In the genomic region with DNA sequence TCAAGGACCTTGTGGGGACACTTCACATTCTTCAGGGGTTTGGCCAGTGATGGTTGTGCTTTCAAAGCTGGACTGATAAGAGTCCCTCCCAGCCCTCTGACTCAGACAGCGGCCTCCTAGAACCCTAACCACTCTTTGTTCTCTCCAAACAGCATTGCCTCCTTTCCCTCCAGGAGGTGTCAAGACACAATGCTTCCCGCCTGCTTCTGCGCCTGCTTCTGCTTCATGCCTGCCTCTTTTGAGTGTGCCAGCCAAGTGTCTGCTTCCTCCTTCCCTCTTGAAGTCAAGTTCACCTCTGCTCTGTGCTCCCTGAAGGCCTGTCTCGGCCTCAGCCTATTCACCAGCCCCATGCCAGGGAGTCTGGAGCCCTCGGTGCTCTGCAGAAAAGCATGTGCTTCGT, we compare ENCODE assay signal across 18 mouse cellular contexts. TPM values are rescaled to one million over a fixed set of nuclear protein-coding genes. Genes with fewer than 3 reads are reported as not detected.
DNase-seq lines count a peak whose midpoint lies in the region; ATAC-seq and TF ChIP-seq lines count a peak whose summit lies in the region.
"Had no signal": no experiment of that assay in that cellular context is flagged by ENCODE, and none has a peak within 500 bp of the region (broad histone marks: within the 10 kb centered on the region; RNA-seq: fewer than 3 reads in every experiment).

No protein-coding gene starts in this region.

- peak overlapping the region; percentile 60; the same call in 1 of the 2 replicates for H3K27ac ChIP-seq in kidney, embryonic 15.5 days
- H3K27ac ChIP-seq in limb, embryonic 15.5 days: peak overlapping the region; percentile 68; the same call in 1 of the 2 replicates
- H3K27ac ChIP-seq in thymus, adult 2 months (ENCODE audit: control insufficient read depth, insufficient read depth, low read length): no peak overlapping the region
- H3K27ac ChIP-seq: heart, adult 2 months; hindbrain, embryonic 15.5 days had no signal

- no peak for DNase-seq in kidney, postnatal 14 days
- peak; percentile 65 for DNase-seq in 3T3-L1 (ENCODE audit: low read depth, low spot score)
- no peak for DNase-seq in thymus, adult 2 months
- DNase-seq in ovary, postnatal 14 days (ENCODE audit: low spot score): no peak
- DNase-seq: adrenal gland, postnatal 14 days; cerebellum, adult 11-12 months; cerebellum, postnatal 36 days; heart, adult 2 months; heart, postnatal 10 days; left cerebral cortex, postnatal 4 days; spleen, adult 18-20 months; thymus, postnatal 36 days had no signal

- TF ChIP-seq POLR2A in thymus, adult 2 months (IDR thresholded peaks at IDR 0.05; ENCODE audit: control insufficient read depth, extremely low read depth, insufficient read depth, low read length, poor library complexity): no peak

- H3K36me3 ChIP-seq in kidney, embryonic 15.5 days: no peaks in the 10 kb centered on the region
- H3K36me3 ChIP-seq in E14TG2a.4 (ENCODE audit: insufficient read depth, low read length): no peaks in the 10 kb centered on the region
- no peaks in the 10 kb centered on the region for H3K36me3 ChIP-seq in limb, embryonic 15.5 days
- no peaks in the 10 kb centered on the region for H3K36me3 ChIP-seq in thymus, adult 2 months (ENCODE audit: control insufficient read depth, insufficient read depth, low read length)
- H3K36me3 ChIP-seq: hindbrain, embryonic 15.5 days had no signal

- no peaks in the 10 kb centered on the region for H3K27me3 ChIP-seq in kidney, embryonic 15.5 days
- H3K27me3 ChIP-seq in E14TG2a.4 (ENCODE audit: insufficient read depth, low read length): peaks cover 34% of the 10 kb centered on the region
- no peaks in the 10 kb centered on the region for H3K27me3 ChIP-seq in limb, embryonic 15.5 days
- no peaks in the 10 kb centered on the region for H3K27me3 ChIP-seq in thymus, adult 2 months (ENCODE audit: control insufficient read depth, insufficient read depth, low read length)
- H3K27me3 ChIP-seq: CH12.LX; hindbrain, embryonic 15.5 days had no signal

- H3K9me3 ChIP-seq in kidney, embryonic 15.5 days (replicated peaks): no peaks in the 10 kb centered on the region
- H3K9me3 ChIP-seq in E14TG2a.4 (ENCODE audit: low read length): no peaks in the 10 kb centered on the region
- H3K9me3 ChIP-seq in limb, embryonic 15.5 days: no peaks in the 10 kb centered on the region
- H3K9me3 ChIP-seq: hindbrain, embryonic 15.5 days; megakaryocyte, embryonic 14.5 days had no signal

- H3K9ac ChIP-seq in kidney, embryonic 15.5 days: no peak overlapping the region
- H3K9ac ChIP-seq in limb, embryonic 15.5 days: no peak overlapping the region
- H3K9ac ChIP-seq: hindbrain, embryonic 15.5 days had no signal

- ATAC-seq in kidney, embryonic 15.5 days (replicated peaks; ENCODE audit: low FRiP score): no peak
- ATAC-seq in limb, embryonic 15.5 days (ENCODE audit: insufficient number of reproducible peaks, low FRiP score, low TSS enrichment, low read depth): no peak

- no peak overlapping the region for H3K4me2 ChIP-seq in kidney, embryonic 15.5 days
- no peak overlapping the region for H3K4me2 ChIP-seq in limb, embryonic 15.5 days
- H3K4me2 ChIP-seq: hindbrain, embryonic 15.5 days had no signal

- H3K4me1 ChIP-seq in kidney, embryonic 15.5 days: peaks cover 16% of the 10 kb centered on the region
- H3K4me1 ChIP-seq in E14TG2a.4 (replicated peaks; ENCODE audit: low read depth, low read length): peaks cover 58% of the 10 kb centered on the region
- H3K4me1 ChIP-seq in limb, embryonic 15.5 days: peaks cover 28% of the 10 kb centered on the region
- no peaks in the 10 kb centered on the region for H3K4me1 ChIP-seq in thymus, adult 2 months (replicated peaks; ENCODE audit: control insufficient read depth, insufficient read depth, low read length)

- 72% methylated on average over 6 of the region's 6 CpGs for WGBS in kidney, embryonic 15.5 days
- 58% methylated on average over 6 of the region's 6 CpGs for WGBS in limb, embryonic 15.5 days
- WGBS in thymus, adult 2 months: 84% methylated on average over 6 of the region's 6 CpGs

- no peak overlapping the region for H3K4me3 ChIP-seq in kidney, embryonic 15.5 days (replicated peaks)
- 0 out of 2 replicates have a peak overlapping the region, but pooled peaks have one; percentile 17 for H3K4me3 ChIP-seq in E14TG2a.4 (replicated peaks; ENCODE audit: low read length)
- H3K4me3 ChIP-seq in limb, embryonic 15.5 days: no peak overlapping the region
- no peak overlapping the region for H3K4me3 ChIP-seq in thymus, adult 2 months (ENCODE audit: control insufficient read depth, insufficient read depth, low read length)
- H3K4me3 ChIP-seq: heart, adult 2 months; hindbrain, embryonic 15.5 days had no signal

- TF ChIP-seq CTCF in E14TG2a.4 (conservative IDR thresholded peaks at IDR 0.05; ENCODE audit: low read length): no peak
- TF ChIP-seq CTCF in thymus, adult 2 months (IDR thresholded peaks at IDR 0.05; ENCODE audit: borderline replicate concordance, control insufficient read depth, extremely low read depth, insufficient read depth, low read length, poor library complexity): no peak

RNA-seq across cellular contexts. Expression of a gene that starts 11.5 kb away (rescaled TPM):
- polyA plus RNA-seq in kidney, embryonic 15.5 days (2015; fragmentation: Nextera tagmentation; extraction: Ambion mirVana): 13.3 and 13.5 TPM in 2 replicates
- polyA plus RNA-seq in limb, embryonic 15.5 days (2015; fragmentation: Nextera tagmentation; extraction: Ambion mirVana): 27.6 and 35.3 TPM in 2 replicates
- polyA plus RNA-seq in thymus, adult 2 months (2012; rRNA removed): 10.1 and 12.3 TPM in 2 replicates

RNA-seq across cellular contexts. Expression of a gene that starts 34.6 kb away (rescaled TPM):
- 35.3 and 37.5 TPM in 2 replicates for polyA plus RNA-seq in kidney, embryonic 15.5 days (2015; fragmentation: Nextera tagmentation; extraction: Ambion mirVana)
- polyA plus RNA-seq in limb, embryonic 15.5 days (2015; fragmentation: Nextera tagmentation; extraction: Ambion mirVana): 38.5 and 40.4 TPM in 2 replicates
- polyA plus RNA-seq in thymus, adult 2 months (2012; rRNA removed): 35.5 and 41.7 TPM in 2 replicates

RNA-seq across cellular contexts. Expression of a gene that starts 49.6 kb away (rescaled TPM):
- polyA plus RNA-seq in kidney, embryonic 15.5 days (2015; fragmentation: Nextera tagmentation; extraction: Ambion mirVana): 78.9 and 79.7 TPM in 2 replicates
- 78.6 and 81.4 TPM in 2 replicates for polyA plus RNA-seq in limb, embryonic 15.5 days (2015; fragmentation: Nextera tagmentation; extraction: Ambion mirVana)
- polyA plus RNA-seq in thymus, adult 2 months (2012; rRNA removed): 61.1 and 65.7 TPM in 2 replicates
